Mouse (Mus musculus) c-Kit-positive CD71-positive TER-119-negative erythroid progenitor cells, embryonic 14.5 days (primary cell): ENCODE results near the gene Ncam1.

ENCODE experiments used
- DNase-seq: peaks from one replicate; pipeline ENCODE4 v3.0.0-alpha.2; 2013; ENCODE audit warnings: low read depth

Ncam1 gene

DNA sequence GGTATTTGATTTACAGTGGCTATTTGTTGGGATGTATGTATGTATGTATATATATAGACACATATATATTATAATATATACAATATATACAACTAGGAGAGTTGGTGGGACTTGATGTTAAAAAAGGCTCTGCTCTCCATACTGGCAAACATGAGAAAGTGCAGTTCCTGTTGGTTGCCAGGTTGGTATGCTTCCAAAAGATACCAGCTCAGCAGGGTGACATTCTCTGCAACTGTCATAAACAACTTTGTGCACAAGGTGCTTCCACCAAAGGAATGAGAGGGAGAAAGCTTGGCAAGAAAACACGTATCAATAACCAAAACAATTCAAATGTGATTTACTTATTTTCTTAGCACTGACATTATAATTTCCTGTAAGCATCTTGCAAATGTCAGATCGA lies 232.9 kb downstream of the Ncam1 start:
- no peak for DNase-seq

DNA sequence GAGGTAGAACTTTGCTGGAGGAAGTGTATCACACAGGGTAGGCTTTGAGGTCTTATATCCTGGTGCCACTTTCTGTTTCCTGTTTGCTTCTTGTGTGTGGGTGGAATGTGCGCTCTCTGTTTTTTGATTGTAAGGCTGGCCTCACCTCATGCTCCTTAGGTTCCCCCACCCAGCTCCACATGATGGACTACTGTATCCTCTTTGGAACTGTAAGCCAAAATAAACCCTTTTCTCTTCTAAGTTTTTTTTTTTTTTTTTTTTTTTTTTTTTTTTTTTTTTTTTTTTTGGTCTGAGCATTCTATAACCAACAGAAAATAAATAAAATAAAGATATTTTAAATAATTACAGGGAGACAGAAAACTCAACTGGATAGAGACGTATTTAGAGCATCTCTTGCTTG lies 239.8 kb downstream of the Ncam1 start:
- no peak for DNase-seq

DNA sequence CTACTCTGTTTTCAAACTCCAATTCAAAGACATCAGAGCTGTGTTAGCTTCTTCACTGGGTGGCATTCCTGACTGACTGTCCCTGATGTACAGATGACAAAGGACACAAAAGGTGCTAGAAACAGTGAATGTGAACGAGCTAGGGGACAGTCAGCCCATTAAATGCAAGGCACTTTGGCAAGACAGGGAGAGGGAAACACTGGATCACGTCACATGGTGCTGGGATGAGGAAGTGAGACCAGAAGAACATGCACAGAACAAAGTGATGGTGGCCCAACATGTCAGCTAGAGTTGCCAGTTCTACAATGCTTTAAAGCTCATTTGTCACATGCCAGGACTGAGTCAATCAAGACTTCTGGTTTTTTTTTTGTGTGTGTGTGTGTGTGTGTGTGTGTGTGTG lies 247.4 kb downstream of the Ncam1 start:
- no peak for DNase-seq

DNA sequence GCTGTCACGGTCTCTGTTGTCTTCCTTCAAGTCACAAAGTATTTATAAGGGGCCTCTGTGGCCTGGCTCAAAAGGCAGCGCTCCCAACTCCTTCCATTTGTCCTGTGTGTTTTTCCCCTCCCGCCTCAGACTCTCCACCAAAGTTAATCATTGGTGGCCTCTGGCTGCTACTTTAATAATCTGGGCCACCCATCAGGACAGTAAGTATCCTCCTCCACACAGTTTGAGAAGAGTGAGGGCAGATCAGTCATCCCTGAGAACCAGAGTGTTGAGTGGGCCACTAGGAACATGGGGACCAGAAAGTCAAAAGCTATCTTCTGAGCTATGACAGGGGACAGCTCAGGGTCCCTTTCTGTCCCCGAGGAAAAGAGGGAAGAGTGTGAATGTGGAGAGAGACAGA lies 256.1 kb downstream of the Ncam1 start:
- DNase-seq: no peak

DNA sequence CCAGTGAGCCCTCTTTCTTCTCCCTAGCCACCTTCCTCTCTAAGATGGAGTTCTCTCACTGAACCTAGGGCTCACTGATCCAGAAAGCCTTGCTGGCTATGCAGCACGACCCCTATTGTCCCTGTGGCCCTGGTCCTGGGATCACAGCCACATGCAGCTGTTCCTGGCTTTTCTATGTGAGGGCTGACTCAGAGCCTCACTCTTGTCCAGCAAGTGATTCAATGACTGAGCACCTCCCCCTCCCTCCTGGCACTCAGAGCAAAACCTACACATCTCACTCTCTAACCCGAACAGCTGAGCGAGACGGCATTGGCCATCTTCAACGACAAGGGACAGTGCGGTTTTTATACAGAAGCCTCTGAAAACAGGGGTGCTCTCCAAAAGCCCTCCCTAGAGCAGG lies 260.9 kb downstream of the Ncam1 start:
- DNase-seq: no peak

DNA sequence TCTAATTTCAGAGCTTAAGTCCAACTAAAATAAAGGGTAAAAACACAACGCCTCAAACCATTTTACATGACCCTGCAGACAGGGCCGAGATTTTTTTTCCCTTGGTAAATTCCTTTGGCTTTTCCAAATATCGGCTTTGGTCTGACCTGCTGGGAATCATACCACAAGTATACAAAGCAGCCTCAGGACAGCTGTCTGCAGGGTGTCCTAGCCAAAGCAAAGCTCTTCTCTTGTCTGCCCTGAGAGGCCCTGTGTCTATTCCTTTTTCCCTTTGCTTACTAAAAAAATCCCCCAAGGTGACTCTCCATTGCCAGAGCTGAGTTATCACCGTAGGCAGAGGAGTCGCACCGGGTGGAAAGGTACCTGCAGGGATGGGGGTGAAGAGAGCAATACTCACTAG lies 262.1 kb downstream of the Ncam1 start:
- DNase-seq: no peak

DNA sequence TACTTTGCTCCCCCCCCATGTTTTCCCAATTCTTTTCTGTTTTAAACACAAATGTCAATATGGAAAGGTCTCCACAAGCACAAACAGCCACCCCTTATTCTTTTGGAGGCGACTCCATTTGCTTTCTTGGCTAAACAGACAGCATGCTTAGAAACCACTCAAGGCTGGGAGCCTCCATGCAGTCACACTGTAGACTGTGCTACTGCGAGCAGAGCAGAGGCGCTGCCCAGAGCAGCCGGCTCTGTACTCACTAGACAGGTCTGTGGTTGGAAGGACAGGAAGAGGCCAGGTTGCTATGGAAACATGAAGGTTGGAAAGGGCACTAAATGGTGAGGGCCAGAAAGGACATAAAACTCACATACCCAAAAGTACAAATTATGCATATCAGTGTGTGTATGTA lies 263.8 kb downstream of the Ncam1 start:
- no peak for DNase-seq

DNA sequence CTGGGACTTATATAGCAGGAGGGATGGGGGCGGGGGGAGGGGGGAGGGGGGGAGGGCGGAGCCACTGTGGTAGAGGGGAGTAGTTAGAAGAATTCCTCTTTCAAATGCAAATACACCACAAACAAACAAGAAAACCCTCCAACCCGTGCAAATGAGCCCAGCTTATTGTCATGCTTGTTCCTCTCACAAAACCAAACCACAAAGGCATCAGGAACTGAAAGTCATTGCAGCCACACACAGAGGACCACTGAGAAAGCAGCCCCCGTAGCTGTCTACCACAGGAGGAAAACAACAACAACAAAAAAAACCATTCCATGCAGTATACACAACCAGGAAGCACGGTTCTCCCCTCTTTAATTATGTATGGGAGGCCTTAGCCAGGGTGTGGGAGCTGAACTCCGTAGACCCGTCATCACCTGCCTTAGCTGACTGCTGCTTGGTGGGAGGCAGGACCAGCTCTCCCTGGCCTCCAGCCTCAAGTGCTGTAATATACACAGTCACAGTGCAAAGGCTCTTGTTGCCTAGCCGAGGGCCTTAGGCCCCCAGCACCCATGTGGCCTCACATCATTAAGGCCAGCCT lies 264.7 kb downstream of the Ncam1 start:
- no peak for DNase-seq

DNA sequence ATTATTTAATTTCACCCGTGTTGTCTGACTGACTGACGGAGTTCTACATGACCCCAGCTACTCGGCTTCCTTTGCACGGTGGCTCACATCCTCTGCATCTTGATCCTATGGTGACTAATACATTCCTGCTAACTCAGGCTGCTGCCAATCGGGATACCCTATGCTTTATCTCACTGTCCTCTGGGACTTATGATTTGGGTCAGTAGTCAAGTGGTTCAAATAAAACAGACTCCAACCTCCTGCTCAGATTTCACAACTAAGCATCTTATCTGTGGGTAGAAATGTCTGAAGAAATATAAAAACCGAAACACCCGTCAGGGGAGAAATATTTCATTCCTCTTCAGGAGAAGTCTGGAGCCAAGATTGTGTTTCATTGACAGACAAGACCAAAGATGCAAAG lies 265.3 kb downstream of the Ncam1 start:
- no peak for DNase-seq

DNA sequence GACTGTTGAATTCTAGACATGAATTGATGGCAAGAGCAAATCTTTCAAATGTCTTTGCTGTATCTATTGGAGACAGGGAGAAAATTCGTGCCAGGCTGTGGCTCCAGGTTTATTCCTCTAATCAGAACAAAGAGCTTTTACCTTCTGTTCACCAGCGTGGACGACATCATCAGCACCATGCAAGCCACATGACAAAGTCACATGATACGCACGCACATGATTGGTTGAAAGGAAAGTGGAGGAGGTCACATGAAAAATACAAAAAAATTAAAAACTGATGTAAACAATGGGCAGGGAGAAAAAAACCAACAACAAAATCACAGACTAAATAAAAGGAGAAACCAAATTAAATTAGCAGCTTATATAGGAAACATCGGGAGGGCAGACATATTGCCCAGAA lies 266.9 kb downstream of the Ncam1 start:
- DNase-seq: no peak

DNA sequence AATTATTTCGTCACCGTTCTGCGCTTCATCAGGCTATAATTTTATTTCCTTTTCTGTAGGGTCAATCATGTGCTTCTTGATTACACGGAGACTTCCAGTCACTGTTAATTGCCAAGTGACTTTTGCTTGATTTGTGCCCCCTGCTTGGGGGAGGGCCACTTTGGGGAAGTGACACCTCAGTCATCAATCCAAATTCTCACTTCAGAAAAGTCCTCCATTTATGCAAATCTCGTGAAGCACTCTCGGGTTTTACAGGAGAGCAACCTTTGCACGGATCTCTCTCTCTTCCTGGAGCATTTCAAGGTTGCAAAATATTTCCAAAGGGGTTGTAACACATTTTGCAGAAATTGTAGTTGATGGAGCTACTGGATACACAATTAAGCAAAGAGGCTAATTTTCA lies 267.5 kb downstream of the Ncam1 start:
- no peak for DNase-seq

DNA sequence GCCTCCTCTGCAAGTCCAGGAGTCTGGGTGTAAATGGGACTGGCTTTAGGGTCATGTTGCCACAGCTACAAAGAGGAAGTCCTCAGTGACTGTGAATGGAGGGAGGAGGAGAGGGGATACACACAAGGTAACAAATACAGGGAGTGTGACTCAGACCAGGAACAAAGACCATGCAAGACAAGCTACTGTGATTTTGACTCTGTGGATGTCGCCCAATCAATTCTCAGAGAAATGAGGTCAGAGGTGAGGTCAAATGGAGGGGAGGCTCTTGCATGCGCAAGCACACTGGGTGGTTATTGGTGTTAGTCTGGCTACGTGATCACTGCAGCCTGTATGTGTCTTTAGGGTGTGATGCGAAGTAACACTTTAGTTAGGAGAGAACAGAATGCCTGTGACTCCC lies 268.0 kb downstream of the Ncam1 start:
- no peak for DNase-seq

DNA sequence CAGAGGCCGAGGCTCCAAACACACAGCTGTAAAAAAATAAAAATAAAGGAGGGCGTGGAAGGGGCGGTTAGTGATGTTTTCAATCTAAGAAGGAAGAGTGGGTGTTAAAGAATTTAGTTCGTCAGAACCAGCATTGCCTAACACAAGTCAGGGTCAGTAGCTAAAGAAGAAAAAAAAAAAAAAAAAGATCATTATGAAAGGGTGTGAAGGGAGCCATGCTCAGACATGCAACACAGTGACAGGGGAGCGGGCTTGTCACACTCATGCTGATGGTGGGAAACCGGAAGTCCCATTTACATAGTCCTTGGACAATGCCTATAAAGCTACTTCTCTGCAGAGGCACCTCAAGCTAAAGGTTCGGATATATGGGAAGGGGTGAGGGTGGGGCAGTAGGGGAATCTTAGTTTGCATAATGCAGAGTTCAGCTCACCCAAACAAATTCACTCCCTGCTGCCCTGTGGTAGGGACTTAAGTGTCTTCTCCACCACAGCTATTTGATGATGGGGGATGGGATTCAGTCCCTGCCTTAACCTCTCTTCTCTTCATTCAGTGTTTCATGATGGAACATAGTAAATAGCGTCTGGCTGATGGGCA lies 269.3 kb downstream of the Ncam1 start:
- no peak for DNase-seq

DNA sequence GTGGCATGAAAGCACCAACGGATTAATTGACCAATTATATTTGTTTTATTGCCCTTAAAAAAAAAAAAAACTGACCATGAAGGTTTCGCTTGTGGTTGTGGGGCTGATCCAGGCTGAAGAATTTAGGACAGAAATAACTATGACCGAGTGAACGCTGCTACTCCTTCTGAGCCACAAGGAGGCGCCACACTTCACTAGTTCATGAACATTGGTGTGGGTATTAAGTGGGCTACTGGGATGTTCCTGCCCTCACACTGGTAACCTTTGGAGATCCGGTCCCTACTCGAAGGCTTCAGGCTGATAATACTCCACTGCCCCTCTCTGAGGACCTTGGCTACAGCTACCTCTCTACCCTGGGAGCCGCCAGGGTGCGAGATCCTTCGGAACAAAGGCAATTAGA lies 269.8 kb downstream of the Ncam1 start:
- no peak for DNase-seq

DNA sequence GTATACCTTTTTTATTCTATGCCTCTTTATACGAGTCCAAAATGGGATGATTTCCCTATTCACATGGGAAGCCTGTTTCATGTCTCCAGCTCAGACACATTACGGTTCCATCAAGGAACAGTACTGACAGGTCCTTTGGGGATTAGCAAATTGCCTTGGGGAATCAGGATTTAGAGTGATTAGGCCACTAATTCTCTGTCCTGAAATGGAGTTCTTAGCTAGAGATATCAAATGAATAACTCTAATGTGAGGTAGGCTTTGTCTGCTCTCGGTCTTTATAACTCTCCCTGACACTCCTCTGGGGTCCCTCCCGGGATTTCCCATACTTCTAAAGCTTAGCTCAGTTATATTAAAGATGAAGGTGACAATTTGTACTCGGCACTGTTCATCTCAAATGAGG lies 270.7 kb downstream of the Ncam1 start:
- no peak for DNase-seq

DNA sequence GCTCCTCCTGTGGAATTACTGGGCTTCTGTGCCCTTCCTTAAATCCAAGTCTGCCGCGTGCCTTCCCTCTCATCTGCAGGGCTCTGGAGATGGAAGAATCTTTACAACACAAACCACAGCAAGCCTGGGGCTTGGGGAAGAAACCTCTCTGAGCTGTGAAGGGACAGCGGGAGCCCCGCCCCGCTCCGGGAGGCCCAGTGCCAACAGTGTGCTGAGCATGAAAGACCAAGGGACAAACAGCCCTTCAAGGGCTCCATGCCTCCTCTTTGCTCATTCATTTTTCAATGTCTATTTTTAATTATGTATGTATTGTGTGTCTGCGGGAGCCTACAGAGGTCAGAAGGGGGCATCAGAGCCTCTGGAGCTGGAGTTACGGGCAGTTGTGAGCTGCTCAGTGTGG lies 271.4 kb downstream of the Ncam1 start:
- no peak for DNase-seq

DNA sequence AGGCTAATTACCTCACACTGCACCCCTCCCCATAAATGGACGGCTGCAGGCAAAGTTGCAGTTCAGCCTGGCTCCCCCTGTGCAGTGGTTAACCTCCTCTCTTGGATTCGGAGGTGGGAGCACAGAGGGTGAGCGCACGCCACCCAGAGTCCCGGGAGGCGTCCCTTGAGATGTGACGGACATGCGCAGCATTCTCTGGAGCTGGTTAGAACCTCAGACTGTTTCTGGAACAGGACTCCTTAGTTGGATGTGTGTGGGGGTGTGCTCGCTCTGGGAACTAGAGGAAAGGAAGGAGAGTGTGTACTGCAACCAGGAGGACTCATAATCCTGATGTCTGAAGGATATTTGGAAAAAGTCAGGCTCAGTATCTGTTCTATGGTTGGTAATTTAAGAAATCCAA lies 274.0 kb downstream of the Ncam1 start:
- no peak for DNase-seq

DNA sequence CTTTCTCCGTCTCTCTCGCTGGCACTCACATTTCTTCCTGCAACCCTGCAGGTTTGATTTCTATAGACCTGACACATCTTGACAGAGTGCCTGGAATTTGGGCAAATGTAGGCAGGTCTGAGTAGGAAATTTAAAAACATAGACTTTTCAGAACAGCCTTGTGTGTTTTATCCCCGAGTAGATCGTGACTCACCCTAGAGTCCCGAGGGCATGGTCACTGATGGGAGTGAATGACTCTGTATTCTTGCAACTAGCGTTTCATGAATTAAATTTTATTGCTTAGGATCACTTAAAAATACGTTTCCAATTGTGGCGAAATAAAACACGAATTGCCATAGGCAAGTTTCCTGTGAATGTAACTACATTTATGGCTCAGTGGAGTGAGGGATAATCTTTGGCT lies 274.8 kb downstream of the Ncam1 start:
- DNase-seq: no peak

DNA sequence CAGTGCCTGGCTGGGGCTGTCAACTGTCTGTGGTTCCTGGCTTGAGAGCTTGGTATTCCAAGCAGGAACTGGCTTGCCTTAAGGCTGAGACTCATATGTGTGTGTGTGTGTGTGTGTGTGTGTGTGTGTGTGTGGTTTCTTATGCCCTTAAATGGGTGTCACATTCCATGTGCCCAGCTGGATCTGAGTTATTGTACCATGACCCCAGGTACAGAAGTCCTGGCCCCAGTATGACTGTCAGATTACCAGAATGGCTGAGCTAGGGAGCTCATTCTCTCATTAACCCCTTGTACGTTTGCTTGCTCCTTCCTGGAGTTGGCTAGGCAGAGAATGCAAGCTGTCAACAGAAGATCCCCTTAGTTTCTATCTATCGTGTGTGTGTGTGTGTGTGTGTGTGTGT lies 284.4 kb downstream of the Ncam1 start:
- no peak for DNase-seq

DNA sequence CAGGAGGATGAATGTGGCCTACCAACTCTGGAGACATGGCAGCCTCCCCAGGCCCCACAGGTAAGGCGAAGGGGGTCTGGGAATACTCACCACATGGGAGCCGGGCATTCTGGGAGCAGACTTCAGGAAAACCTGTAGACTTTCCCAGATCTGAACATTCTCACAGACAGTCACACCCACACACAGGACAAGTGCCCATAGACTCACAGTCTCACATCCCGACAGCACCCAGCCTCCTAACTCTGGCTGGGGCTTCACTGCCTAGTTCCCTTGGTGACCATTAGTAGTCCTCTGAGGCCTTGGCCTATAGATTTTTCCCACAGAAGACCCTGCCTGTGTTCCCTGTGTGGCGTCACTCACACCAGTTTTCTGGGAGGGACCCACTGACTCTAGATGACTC lies 288.1 kb downstream of the Ncam1 start:
- no peak for DNase-seq

DNA sequence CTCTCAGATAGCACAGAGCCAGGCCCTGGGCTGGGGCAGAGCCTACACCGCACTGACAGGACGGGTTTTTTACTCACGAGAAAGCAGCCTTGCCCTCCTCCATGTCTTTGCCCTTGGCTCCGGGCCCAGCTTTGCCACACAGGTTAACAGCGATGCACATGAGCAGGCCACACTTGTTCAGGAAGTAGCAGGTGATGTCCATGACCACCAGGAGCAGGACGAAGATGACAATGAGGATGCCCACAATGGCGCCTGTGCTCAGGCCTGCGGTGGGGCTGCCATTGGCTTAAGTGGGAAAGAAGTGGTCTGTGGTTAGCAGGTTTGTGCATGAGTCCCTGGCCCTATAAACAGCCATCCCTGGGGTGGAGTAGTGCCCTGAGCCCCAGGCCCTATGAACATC lies 289.1 kb downstream of the Ncam1 start:
- no peak for DNase-seq

DNA sequence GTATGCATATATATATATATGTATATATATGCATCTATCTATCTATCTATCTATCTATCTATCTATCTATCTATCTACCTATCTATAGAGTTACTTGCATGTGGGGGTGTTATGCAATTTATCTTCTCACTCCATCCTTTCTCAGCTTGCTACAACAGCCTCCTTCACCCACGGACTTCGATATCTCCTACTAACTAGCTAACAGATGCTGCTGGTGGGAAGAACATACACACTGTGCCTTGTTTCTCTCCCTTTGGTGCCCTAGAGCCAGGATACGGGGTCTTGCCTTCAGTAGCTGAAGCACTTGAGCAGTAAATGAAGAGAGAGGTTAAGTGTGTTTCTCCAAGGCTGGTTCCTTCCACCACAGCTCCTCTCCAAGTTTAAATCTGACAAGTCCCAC lies 289.6 kb downstream of the Ncam1 start:
- DNase-seq: no peak

DNA sequence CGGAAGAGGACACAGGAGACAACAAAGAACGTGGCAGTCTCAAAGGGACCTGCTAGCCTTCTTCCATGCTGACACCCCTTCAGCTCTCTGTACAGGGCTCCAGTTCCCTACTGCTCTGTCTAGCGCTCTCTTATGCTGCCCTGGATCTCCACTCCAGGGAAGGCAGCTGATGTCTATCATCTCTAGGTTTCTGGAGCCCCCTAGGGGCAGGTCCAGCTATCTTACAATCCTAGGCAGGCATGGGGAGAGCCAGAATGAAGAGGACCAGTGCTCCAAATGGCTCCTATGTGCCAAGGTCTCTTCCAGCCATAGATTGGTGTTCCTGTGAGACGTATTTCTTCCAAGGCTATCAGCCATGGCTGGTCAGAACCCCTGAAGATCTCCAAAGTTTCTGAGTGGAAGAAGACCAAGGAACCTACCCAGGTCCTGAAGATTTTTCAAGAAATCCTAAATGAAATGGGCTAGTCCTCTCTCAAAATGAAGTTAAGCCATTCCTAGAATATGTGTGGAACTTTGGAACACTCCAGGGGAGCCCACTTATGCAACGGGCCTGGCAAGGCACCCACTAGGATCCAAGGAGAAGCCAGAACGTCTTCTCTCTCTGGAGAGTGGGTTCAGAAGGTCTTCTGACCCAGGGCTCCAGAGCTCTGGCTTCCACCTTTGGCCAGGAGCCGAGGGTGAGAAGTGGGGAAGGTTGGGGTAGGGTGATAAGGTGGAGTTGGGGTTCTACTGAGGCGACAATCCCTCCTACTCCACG lies 290.7 kb downstream of the Ncam1 start:
- DNase-seq: no peak

DNA sequence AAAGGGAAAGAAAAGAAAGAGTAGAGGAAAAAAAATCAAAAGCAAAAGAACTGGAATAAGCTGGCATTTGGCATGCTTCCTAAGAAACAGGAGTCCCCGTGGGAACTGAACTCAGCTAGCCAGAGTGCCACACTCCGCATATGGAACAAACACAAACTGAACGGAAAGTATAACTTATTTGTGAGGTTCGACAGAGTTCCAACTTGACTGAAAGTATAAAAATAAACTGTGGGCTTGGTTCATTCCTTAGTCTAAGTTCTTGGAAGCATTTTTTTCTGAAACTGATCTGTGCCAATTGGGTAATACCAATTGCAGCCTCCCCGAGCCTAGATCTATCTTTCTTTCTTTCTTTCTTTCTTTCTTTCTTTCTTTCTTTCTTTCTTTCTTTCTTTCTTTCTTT lies 294.1 kb downstream of the Ncam1 start:
- no peak for DNase-seq
